Mouse (Mus musculus): ENCODE measurements around the gene Lgals1. TPM values are rescaled to one million over a fixed set of nuclear protein-coding genes. Genes with fewer than 3 reads are reported as not detected.

The Lgals1 gene
- polyA plus RNA-seq (2012; rRNA removed) = 463 and 475 TPM in 2 replicates

DNA sequence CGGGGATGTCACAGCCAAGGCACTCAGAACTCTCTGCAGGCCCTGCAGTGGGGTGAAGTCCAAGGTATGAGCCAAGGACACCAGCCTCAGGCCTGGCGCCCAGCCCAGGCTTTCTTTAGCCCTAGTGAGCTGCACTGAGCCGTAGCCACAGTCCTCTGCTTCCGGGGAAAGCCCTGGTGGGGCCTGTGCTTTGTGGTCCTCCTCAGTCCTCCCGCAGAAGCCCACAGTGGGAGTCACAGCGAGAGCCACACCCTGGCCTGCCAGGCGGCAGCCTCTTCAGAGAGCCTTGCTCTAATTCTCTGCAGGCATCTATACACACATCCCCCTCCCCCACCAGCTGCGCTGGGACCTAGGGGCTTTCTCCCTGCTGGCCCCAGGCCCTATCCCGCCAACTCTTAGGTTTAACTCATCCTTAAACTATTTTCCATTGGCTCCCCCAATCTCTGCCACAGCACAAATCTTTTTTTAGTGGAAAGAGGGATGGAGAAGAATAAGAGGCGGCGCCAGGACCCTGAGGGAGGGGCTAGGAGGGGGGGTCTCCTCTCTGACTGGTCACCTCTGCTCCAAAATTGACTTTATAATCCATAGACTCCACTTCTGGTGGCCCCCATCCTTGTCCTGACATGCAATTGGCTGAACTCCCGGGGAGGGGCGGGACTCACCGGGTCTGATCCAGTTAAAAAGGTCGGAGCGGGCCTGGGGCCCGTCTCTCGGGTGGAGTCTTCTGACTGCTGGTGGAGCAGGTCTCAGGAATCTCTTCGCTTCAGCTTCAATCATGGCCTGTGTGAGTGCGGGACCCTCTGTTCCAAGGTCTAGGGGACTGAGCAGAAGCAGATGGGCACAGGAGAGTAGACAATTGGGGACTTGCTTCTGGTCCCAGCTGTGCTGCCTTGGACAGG, at the start of gene Lgals1:
Gene Lgals1, plus strand, starts transcription at position 705 of the 899 bp plus-strand sequence.

DNA sequence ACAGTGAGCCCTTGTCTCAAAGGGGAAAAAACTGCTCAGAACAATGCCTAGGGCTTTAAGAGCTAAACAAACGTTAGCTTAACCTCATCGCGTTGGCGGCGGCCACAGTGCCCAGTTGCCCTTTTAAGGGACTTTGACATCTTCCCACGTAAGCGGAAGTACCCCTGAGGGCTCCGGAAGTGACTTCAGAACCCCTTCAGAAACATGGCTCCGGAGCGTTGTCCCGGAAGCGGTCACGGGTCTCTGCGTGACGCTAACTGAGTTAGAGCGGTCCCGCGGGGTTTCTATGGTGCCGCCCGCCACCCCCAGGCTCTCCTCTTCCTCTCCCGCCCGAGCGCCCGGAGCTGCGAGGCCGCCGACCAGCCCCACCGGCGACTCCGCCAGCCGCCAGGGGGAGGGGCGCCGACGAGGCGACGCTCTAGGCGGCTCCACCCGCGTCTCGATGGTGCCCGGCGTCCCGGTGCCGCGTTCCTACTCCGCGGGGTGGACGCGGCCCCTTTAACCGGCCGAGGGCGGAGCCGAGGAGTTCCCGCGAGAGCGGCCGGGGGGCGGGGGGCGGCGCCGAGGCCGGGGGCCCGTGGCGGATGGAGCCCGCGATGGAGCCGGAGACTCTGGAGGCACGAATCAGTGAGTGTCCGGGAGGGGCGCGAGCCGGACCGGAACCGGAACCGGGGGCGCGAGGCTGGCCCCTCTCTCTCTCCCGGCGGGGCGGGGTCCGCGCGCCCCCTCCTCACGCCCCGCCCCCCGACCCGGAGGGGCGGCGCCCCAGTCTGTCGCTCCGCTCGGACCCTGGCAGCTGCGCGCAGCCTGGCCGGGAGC, 49.3 kb upstream of the Lgals1 start, which contains the start of gene Gga1:
Gene Gga1, plus strand, starts transcription at position 200 of the 819 bp plus-strand sequence.

DNA sequence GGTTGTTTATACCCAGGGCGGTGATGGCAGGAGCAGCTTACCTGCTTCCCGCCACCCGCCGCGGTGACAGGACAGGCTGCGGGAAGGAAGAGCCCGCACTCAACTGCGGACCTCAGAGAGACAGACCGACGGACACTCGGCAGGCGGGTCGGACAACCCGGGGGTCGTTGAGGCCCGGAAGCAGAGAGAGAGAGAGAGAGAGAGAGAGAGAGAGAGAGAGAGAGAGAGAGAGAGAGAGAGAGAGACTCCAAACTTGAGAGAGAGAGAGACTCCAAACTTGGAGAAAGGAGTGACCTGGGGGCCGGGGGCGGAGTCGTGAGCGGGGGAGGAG, 27.2 kb upstream of the Lgals1 start, which contains the start of gene Gm49510:
Gene Gm49510, plus strand, starts transcription at position 259 of the 331 bp plus-strand sequence.

DNA sequence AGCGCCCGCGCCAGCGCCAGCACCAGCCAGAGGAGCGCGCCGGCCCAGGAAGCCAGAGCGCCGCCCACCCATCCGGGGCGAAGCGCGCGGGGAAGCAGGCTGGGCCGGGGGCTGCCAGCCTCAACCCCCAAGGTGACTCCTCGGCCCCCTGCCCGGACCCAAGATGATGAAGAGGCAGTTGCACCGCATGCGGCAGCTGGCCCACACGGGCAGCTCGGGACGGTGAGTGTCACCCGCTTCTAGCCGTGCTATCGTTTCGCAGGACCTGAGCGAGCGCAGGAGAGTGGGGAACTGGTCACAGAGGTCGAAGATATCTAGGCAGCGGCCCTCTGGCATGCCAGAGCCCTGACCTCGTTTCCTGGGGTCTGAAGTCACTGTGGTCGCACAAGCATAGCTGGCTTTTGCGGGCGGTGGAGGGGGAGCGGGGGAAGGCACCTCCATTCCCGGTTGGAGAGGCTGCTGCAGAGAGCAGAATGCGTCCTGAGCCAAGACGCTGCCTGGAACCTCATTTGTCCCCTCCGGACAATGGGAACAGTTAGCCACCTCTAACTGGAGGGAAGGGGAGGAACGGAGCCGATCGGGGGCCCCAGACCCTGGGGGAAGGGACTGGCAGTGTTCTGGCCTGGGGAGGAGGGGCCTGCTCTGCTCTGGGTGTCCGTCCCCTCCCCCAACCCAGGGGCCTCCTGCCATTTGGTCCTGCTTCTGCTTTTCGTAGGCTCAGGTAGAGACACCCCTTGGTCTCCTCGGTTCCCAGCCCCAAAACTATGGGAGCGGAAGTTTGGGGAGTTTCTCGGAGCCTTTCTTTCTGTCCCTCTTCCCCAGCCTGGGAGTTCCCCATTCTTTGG, 26.6 kb upstream of the Lgals1 start, which contains the start of gene Sh3bp1:
Gene Sh3bp1, plus strand, starts transcription at position 29 of the 845 bp plus-strand sequence.

DNA sequence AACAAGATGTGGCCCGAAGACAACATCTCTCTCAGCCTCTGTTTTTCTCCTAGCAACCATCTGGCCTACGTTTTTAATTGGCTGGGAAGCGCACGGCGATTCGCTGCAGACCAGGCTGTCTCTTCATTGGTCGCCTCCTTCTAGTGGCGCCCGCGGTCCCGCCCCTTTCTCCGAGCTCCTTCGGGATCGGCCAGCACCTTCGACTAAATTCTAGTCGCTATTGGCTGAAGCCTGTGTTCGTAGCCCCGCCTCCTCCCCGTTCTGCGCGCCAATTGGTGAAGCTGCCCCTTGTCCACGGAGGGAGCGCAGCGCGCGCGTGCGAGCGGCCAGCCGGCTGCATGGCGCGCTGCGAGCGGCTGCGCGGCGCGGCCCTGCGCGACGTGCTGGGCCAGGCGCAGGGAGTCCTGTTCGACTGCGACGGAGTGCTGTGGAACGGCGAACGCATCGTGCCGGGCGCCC, 12.9 kb upstream of the Lgals1 start, which contains the start of gene Pdxp:
Gene Pdxp, plus strand, starts transcription at position 288 of the 459 bp plus-strand sequence.

DNA sequence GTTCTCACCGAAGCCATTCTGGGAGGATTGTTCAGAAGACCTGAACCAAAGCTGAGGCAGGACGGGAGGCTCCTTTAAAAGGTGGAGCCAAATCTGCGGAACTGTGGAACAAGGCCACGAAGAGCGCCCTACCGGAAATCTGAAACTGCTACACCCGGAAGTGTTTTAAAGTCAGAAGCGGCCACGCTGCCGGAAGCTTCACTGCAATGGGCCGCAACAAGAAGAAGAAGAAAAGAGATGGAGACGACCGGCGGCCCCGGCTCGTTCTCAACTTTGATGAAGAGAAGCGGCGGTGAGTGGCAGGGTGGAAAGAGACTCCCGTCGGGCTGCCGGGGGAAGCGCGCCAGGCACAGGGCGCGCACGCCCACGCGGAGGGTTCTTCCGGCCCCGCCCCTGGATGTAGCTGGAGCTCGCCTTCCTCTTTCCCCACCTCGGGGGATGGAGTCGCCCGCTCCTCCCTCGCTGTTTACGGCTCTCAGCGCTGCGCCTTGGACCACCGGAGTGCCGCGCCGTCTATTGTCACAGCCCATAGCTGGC, 8.3 kb downstream of the Lgals1 start, which contains the start of gene Nol12:
Gene Nol12, plus strand, starts transcription at position 150 of the 537 bp plus-strand sequence.

DNA sequence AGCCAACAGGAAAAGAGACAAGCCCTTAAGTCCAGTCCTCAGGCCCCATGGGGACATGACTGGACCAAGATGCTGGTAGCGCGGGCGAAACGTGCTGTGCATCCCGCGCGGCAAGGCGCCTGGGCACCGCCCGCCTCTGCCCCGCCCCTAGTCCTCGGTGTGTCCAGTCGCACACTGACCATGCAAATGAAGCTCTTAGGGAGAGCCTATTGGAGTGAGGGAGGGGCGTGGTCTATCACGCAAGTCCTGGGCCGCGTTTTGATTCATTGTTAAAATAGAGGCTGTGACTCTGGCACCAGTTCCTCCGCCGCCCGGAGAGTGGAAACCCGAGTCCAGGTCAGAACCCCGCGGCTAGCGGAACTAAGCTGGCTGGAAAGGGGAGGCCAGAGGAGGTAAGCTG, 21.1 kb downstream of the Lgals1 start, which contains the start of gene Triobp:
Gene Triobp, plus strand, starts transcription at position 68 of the 400 bp plus-strand sequence.

Other genes with a start within 250 kb of the Lgals1 start
- gene Elfn2, start 208.0 kb upstream of the Lgals1 start, polyA plus RNA-seq (2012; rRNA removed) = not detected in 2 replicates
- gene Mfng, start 153.2 kb upstream of the Lgals1 start, polyA plus RNA-seq (2012; rRNA removed) = 2.8 and 3.6 TPM in 2 replicates
- gene Card10, start 123.7 kb upstream of the Lgals1 start, polyA plus RNA-seq (2012; rRNA removed) = 1.7 and 2.2 TPM in 2 replicates
- 6.2 and 7.9 TPM in 2 replicates for gene Cdc42ep1, start 84.1 kb upstream of the Lgals1 start, polyA plus RNA-seq (2012; rRNA removed)
- gene Lgals2, start 71.2 kb upstream of the Lgals1 start, polyA plus RNA-seq (2012; rRNA removed) = 8.4 TPM in 2 replicates
- gene Gga1, start 49.5 kb upstream of the Lgals1 start, polyA plus RNA-seq (2012; rRNA removed) = 15.0 and 16.5 TPM in 2 replicates
- 0.02 TPM in 1 of 2 replicates, not detected in the other for gene Gm49510, start 27.1 kb upstream of the Lgals1 start, polyA plus RNA-seq (2012; rRNA removed)
- 19.5 and 23.1 TPM in 2 replicates for gene Sh3bp1, start 27.0 kb upstream of the Lgals1 start, polyA plus RNA-seq (2012; rRNA removed)
- gene Pdxp, start 12.8 kb upstream of the Lgals1 start, polyA plus RNA-seq (2012; rRNA removed) = 7.9 and 9.4 TPM in 2 replicates
- 14.5 and 16.3 TPM in 2 replicates for gene Nol12, start 8.2 kb downstream of the Lgals1 start, polyA plus RNA-seq (2012; rRNA removed)
- 18.0 and 18.1 TPM in 2 replicates for gene Triobp, start 21.0 kb downstream of the Lgals1 start, polyA plus RNA-seq (2012; rRNA removed)
- gene H1f0, start 101.7 kb downstream of the Lgals1 start, polyA plus RNA-seq (2012; rRNA removed) = 61.4 and 66.7 TPM in 2 replicates
- gene Galr3, start 115.2 kb downstream of the Lgals1 start, polyA plus RNA-seq (2012; rRNA removed) = 0.19 and 0.29 TPM in 2 replicates
- gene Ankrd54, start 136.2 kb downstream of the Lgals1 start, polyA plus RNA-seq (2012; rRNA removed) = 33.1 and 40.3 TPM in 2 replicates
- gene Eif3l, start 148.5 kb downstream of the Lgals1 start, polyA plus RNA-seq (2012; rRNA removed) = 93.1 and 113 TPM in 2 replicates
- gene Micall1, start 182.2 kb downstream of the Lgals1 start, polyA plus RNA-seq (2012; rRNA removed) = 1.4 and 1.6 TPM in 2 replicates
- 120 and 139 TPM in 2 replicates for gene Polr2f, start 214.3 kb downstream of the Lgals1 start, polyA plus RNA-seq (2012; rRNA removed)
- 0.21 and 0.23 TPM in 2 replicates for gene 1700088E04Rik, start 214.5 kb downstream of the Lgals1 start, polyA plus RNA-seq (2012; rRNA removed)
- 0.09 and 0.12 TPM in 2 replicates for gene Sox10, start 238.5 kb downstream of the Lgals1 start, polyA plus RNA-seq (2012; rRNA removed)

All from liver, embryonic 14 days (tissue).